ENCODE assay signal across 24 mouse cellular contexts in the genomic region with DNA sequence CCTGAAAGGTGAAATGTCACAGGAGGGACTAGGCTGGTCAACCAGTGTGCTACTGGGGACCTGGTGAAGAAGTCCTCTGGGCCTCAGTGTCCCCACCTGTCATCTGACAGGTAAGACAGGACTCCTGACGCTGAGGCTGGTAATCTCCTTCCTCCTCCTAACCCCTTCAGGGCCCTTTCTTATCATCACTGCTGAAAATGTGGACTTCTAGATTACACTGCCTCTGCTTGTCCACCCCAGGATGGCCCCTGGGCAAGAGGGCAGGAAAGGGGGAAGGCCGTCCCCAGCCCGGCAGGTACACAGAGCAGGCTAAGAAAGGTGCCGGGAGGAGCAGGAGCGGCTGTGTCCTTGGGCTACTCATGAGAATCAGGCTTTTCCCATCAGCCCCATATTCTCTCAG. TPM values are rescaled to one million over a fixed set of nuclear protein-coding genes. Genes with fewer than 3 reads are reported as not detected.
DNase-seq lines count a peak whose midpoint lies in the region; ATAC-seq and TF ChIP-seq lines count a peak whose summit lies in the region.
"Had no signal": no experiment of that assay in that cellular context is flagged by ENCODE, and none has a peak within 500 bp of the region (broad histone marks: within the 10 kb centered on the region; RNA-seq: fewer than 3 reads in every experiment).

No protein-coding gene starts in this region.

- no peaks in the 10 kb centered on the region for H3K36me3 ChIP-seq in midbrain, embryonic 10.5 days
- no peaks in the 10 kb centered on the region for H3K36me3 ChIP-seq in midbrain, embryonic 16.5 days (ENCODE audit: control insufficient read depth, insufficient read depth, low read length)
- peaks cover 3% of the 10 kb centered on the region; the same call in 1 of the 2 replicates for H3K36me3 ChIP-seq in erythroblast, embryonic 14.5 days (ENCODE audit: control insufficient read depth)
- H3K36me3 ChIP-seq in liver, postnatal 0 days (replicated peaks; ENCODE audit: insufficient read depth, low read length) = no peaks in the 10 kb centered on the region
- H3K36me3 ChIP-seq: embryonic facial prominence, embryonic 13.5 days; hindbrain, embryonic 15.5 days; midbrain, embryonic 13.5 days; neural tube, embryonic 15.5 days had no signal

- no peak overlapping the region for H3K9ac ChIP-seq in midbrain, embryonic 16.5 days (ENCODE audit: low read depth, low read length)
- H3K9ac ChIP-seq in liver, postnatal 0 days (replicated peaks) = no peak overlapping the region
- H3K9ac ChIP-seq: embryonic facial prominence, embryonic 13.5 days; hindbrain, embryonic 15.5 days; midbrain, embryonic 13.5 days; neural tube, embryonic 15.5 days had no signal

- no peak for DNase-seq in midbrain, embryonic 10.5 days (ENCODE audit: low spot score)
- DNase-seq in liver = peak; percentile 82
- DNase-seq in liver, postnatal 0 days = no peak
- DNase-seq in spleen, adult 18-20 months = no peak
- DNase-seq in kidney, postnatal 10 days = no peak
- DNase-seq: adrenal gland, postnatal 10 days; cerebellum, adult 11 months; cerebellum, postnatal 10 days; gastrocnemius, adult 2 months; heart, adult 11 months; heart, postnatal 10 days; kidney, adult 18-20 months; right cerebral cortex, postnatal 14 days; thymus, postnatal 25 days had no signal

- TF ChIP-seq EP300 in liver, postnatal 0 days (IDR thresholded peaks at IDR 0.05; ENCODE audit: low read depth) = peak; percentile 73

- no peak for TF ChIP-seq CTCF in liver, postnatal 0 days (IDR thresholded peaks at IDR 0.05; ENCODE audit: low read depth)

- no peak for ATAC-seq in midbrain, embryonic 16.5 days
- ATAC-seq in liver, postnatal 0 days = peak; percentile 52; the same call in 1 of the 2 replicates
- ATAC-seq: midbrain, embryonic 13.5 days had no signal

- no peak overlapping the region for H3K4me3 ChIP-seq in midbrain, embryonic 10.5 days
- H3K4me3 ChIP-seq in midbrain, embryonic 16.5 days (ENCODE audit: low read depth, low read length) = no peak overlapping the region
- peak overlapping the region; percentile 37 for H3K4me3 ChIP-seq in erythroblast, embryonic 14.5 days (replicated peaks)
- no peak overlapping the region for H3K4me3 ChIP-seq in liver, postnatal 0 days (ENCODE audit: low read depth, low read length)
- H3K4me3 ChIP-seq: embryonic facial prominence, embryonic 13.5 days; gastrocnemius, adult 2 months; hindbrain, embryonic 15.5 days; layer of hippocampus, adult 2 months; midbrain, embryonic 13.5 days; neural tube, embryonic 15.5 days had no signal

- WGBS in midbrain, embryonic 10.5 days = 93% methylated on average over 5 of the region's 5 CpGs
- WGBS in midbrain, embryonic 16.5 days = 96% methylated on average over 5 of the region's 5 CpGs
- WGBS in liver, postnatal 0 days (ENCODE audit: insufficient replicate concordance) = 60% methylated on average over 5 of the region's 5 CpGs

- H3K4me1 ChIP-seq in midbrain, embryonic 10.5 days = peaks cover 29% of the 10 kb centered on the region
- H3K4me1 ChIP-seq in midbrain, embryonic 16.5 days (ENCODE audit: control insufficient read depth, insufficient read depth, low read length) = peaks cover 5% of the 10 kb centered on the region; the same call in 1 of the 2 replicates
- H3K4me1 ChIP-seq in erythroblast, embryonic 14.5 days (ENCODE audit: control insufficient read depth) = peaks cover 95% of the 10 kb centered on the region
- H3K4me1 ChIP-seq in liver, postnatal 0 days (ENCODE audit: insufficient read depth) = peaks cover 34% of the 10 kb centered on the region

- 0 out of 2 replicates have a peak overlapping the region, but pooled peaks have one; percentile 38 for H3K27ac ChIP-seq in midbrain, embryonic 10.5 days (replicated peaks)
- no peak overlapping the region for H3K27ac ChIP-seq in midbrain, embryonic 16.5 days (ENCODE audit: low read length)
- H3K27ac ChIP-seq in liver, postnatal 0 days (ENCODE audit: low read depth) = no peak overlapping the region
- H3K27ac ChIP-seq: embryonic facial prominence, embryonic 13.5 days; gastrocnemius, adult 2 months; hindbrain, embryonic 15.5 days; kidney, postnatal 0 days; layer of hippocampus, adult 2 months; midbrain, embryonic 13.5 days; neural tube, embryonic 15.5 days had no signal

- H3K4me2 ChIP-seq in midbrain, embryonic 16.5 days (ENCODE audit: low read length) = no peak overlapping the region
- peak overlapping the region; percentile 24; the same call in 1 of the 2 replicates for H3K4me2 ChIP-seq in liver, postnatal 0 days (ENCODE audit: low read depth, low read length)
- H3K4me2 ChIP-seq: embryonic facial prominence, embryonic 13.5 days; hindbrain, embryonic 15.5 days; midbrain, embryonic 13.5 days; neural tube, embryonic 15.5 days had no signal

- no peaks in the 10 kb centered on the region for H3K9me3 ChIP-seq in midbrain, embryonic 10.5 days (replicated peaks)
- H3K9me3 ChIP-seq in midbrain, embryonic 16.5 days (replicated peaks; ENCODE audit: control insufficient read depth, low read length, poor library complexity, severe bottlenecking) = no peaks in the 10 kb centered on the region
- H3K9me3 ChIP-seq in erythroblast, embryonic 14.5 days (ENCODE audit: control insufficient read depth, low read length) = no peaks in the 10 kb centered on the region
- H3K9me3 ChIP-seq in liver, postnatal 0 days (ENCODE audit: low read length) = no peaks in the 10 kb centered on the region
- H3K9me3 ChIP-seq: embryonic facial prominence, embryonic 13.5 days; hindbrain, embryonic 15.5 days; midbrain, embryonic 13.5 days; neural tube, embryonic 15.5 days had no signal

- H3K27me3 ChIP-seq in midbrain, embryonic 10.5 days (ENCODE audit: low read depth, poor library complexity, severe bottlenecking) = no peaks in the 10 kb centered on the region
- H3K27me3 ChIP-seq in midbrain, embryonic 16.5 days (ENCODE audit: control insufficient read depth, insufficient read depth, low read depth, low read length) = no peaks in the 10 kb centered on the region
- H3K27me3 ChIP-seq in erythroblast, embryonic 14.5 days (ENCODE audit: control insufficient read depth) = peaks cover under 1% of the 10 kb centered on the region
- no peaks in the 10 kb centered on the region for H3K27me3 ChIP-seq in liver, postnatal 0 days (ENCODE audit: insufficient read depth, low read length)
- H3K27me3 ChIP-seq: embryonic facial prominence, embryonic 13.5 days; hindbrain, embryonic 15.5 days; midbrain, embryonic 13.5 days; neural tube, embryonic 15.5 days had no signal

RNA-seq across cellular contexts. Expression of gene Lctl, which starts 46.3 kb away (rescaled TPM):
- 0.14 TPM in 1 of 2 replicates, not detected in the other for polyA plus RNA-seq in midbrain, embryonic 10.5 days (2016; fragmentation: Nextera tagmentation; extraction: Ambion mirVana)
- polyA plus RNA-seq in midbrain, embryonic 16.5 days (2015; fragmentation: Nextera tagmentation; extraction: Ambion mirVana) = not detected in 2 replicates
- not detected in 2 replicates for polyA plus RNA-seq in erythroblast, embryonic 14.5 days (2012)
- not detected in 2 replicates for polyA plus RNA-seq in liver, postnatal 0 days (2015; fragmentation: Nextera tagmentation; extraction: Ambion mirVana)
- polyA plus RNA-seq: embryonic facial prominence, embryonic 13.5 days; forebrain, embryonic 11.5 days; hindbrain, embryonic 15.5 days; lung, embryonic 16.5 days; midbrain, embryonic 13.5 days; neural tube, embryonic 15.5 days had no signal

RNA-seq across cellular contexts. Expression of gene Smad6, which starts 48.8 kb away (rescaled TPM):
- 3.8 and 4.4 TPM in 2 replicates for polyA plus RNA-seq in midbrain, embryonic 10.5 days (2016; fragmentation: Nextera tagmentation; extraction: Ambion mirVana)
- polyA plus RNA-seq in midbrain, embryonic 16.5 days (2015; fragmentation: Nextera tagmentation; extraction: Ambion mirVana) = 0.99 and 1.0 TPM in 2 replicates
- polyA plus RNA-seq in erythroblast, embryonic 14.5 days (2012) = 0.62 TPM in 2 replicates
- 1.8 and 2.9 TPM in 2 replicates for polyA plus RNA-seq in liver, postnatal 0 days (2015; fragmentation: Nextera tagmentation; extraction: Ambion mirVana)
